Mouse (Mus musculus): ENCODE measurements at regions not wholly inside any gene's neighbourhood (a gene's known extent, or its start where the extent isn't known, plus 50 kb on each side); places are given as distances from the start of the nearest gene placed in this dataset.

DNA sequence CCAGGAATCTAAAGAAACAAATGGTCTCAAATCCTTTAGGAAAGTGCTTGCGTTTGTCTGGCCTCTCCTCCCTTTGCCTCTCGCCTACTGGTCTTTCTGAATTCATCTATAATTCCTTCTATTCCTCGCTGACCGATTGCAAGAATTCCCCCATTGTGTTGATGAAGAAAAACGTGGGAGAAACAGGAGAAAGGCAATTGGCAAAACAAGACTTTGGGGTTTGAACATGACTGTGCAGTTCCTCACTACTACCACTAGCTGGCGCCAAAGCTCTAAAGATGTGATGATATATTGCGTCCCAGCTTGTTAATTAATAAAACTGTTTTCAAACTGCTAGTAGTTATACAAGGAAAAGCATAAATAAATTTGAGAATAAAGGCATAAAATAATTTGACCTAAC is 53.4 kb upstream of the Hnrnpa3 start:
- peak; percentile 79 to 100 (median 98) for TF ChIP-seq CTCF (IDR thresholded peaks at IDR 0.05 in 2 of 3, conservative IDR thresholded peaks at IDR 0.05 in 1 of 3; ENCODE audit: control insufficient read depth in 1 of 3, insufficient read depth in 1 of 3, low read depth in 2 of 3, low read length in 3 of 3, poor library complexity in 1 of 3, severe bottlenecking in 1 of 3)
- 0 out of 2 replicates have a peak, but pooled peaks have one; percentile 14 for TF ChIP-seq TBP (IDR thresholded peaks at IDR 0.05; ENCODE audit: low read depth, low read length)
- TF ChIP-seq POLR2A (IDR thresholded peaks at IDR 0.05; ENCODE audit: control insufficient read depth in 1 of 2, insufficient read depth in 1 of 2, low read depth in 1 of 2, low read length in 2 of 2, poor library complexity in 1 of 2): no peak
- no peak for TF ChIP-seq GATA1 (IDR thresholded peaks at IDR 0.05; ENCODE audit: low read depth, low read length)
- TF ChIP-seq USF1 (IDR thresholded peaks at IDR 0.05; ENCODE audit: low read depth, low read length): no peak
- TF ChIP-seq EP300 (IDR thresholded peaks at IDR 0.05; ENCODE audit: low read depth in 1 of 2, low read length in 2 of 2): no peak
- no peak for TF ChIP-seq RCOR1 (IDR thresholded peaks at IDR 0.05; ENCODE audit: low read depth, low read length)
- TF ChIP-seq TAL1 (IDR thresholded peaks at IDR 0.05; ENCODE audit: low read length): no peak
- TF ChIP-seq JUND (IDR thresholded peaks at IDR 0.05; ENCODE audit: low read depth, low read length): no peak
- TF ChIP-seq HCFC1 (IDR thresholded peaks at IDR 0.05; ENCODE audit: low read depth, low read length): no peak
- peak; percentile 99 for TF ChIP-seq ZC3H11A (IDR thresholded peaks at IDR 0.05; ENCODE audit: low read depth, low read length)
- TF ChIP-seq NRF1 (IDR thresholded peaks at IDR 0.05; ENCODE audit: insufficient read depth, low read depth, low read length, poor library complexity, severe bottlenecking): no peak

All from MEL (cell line).